Mouse (Mus musculus): ENCODE results near the gene Tbx1. TPM values are rescaled to one million over a fixed set of nuclear protein-coding genes. Genes with fewer than 3 reads are reported as not detected.

The Tbx1 gene
- polyA plus RNA-seq, 1 experiment from 2014 or later: 0.32 TPM

Other genes with a start within 250 kb of the Tbx1 start
- gene Tango2, start 242.6 kb downstream of the Tbx1 start, polyA plus RNA-seq (2015; fragmentation: Nextera tagmentation; extraction: Ambion mirVana): 28.3 and 31.6 TPM in 2 replicates
- 20.0 and 20.6 TPM in 2 replicates for gene Arvcf, start 242.5 kb downstream of the Tbx1 start, polyA plus RNA-seq (2015; fragmentation: Nextera tagmentation; extraction: Ambion mirVana)
- 29.8 and 30.6 TPM in 2 replicates for gene Txnrd2, start 164.3 kb downstream of the Tbx1 start, polyA plus RNA-seq (2015; fragmentation: Nextera tagmentation; extraction: Ambion mirVana)
- 107 and 123 TPM in 2 replicates for gene Comt, start 163.8 kb downstream of the Tbx1 start, polyA plus RNA-seq (2015; fragmentation: Nextera tagmentation; extraction: Ambion mirVana)
- gene Gnb1l, start 92.0 kb downstream of the Tbx1 start, polyA plus RNA-seq (2015; fragmentation: Nextera tagmentation; extraction: Ambion mirVana): 12.9 and 16.1 TPM in 2 replicates
- 2.2 and 3.0 TPM in 2 replicates for gene Rtl10, start 91.8 kb downstream of the Tbx1 start, polyA plus RNA-seq (2015; fragmentation: Nextera tagmentation; extraction: Ambion mirVana)
- 0.57 and 0.92 TPM in 2 replicates for gene Gp1bb, start 31.7 kb upstream of the Tbx1 start, polyA plus RNA-seq (2015; fragmentation: Nextera tagmentation; extraction: Ambion mirVana)
- 1.3 and 2.0 TPM in 2 replicates for gene Gm49601, start 35.8 kb upstream of the Tbx1 start, polyA plus RNA-seq (2015; fragmentation: Nextera tagmentation; extraction: Ambion mirVana)
- 10.4 and 12.0 TPM in 2 replicates for gene Sept5, start 39.3 kb upstream of the Tbx1 start, polyA plus RNA-seq (2015; fragmentation: Nextera tagmentation; extraction: Ambion mirVana)
- gene Cldn5, start 186.2 kb upstream of the Tbx1 start, polyA plus RNA-seq (2015; fragmentation: Nextera tagmentation; extraction: Ambion mirVana): 107 and 113 TPM in 2 replicates
- gene Ufd1, start 221.1 kb upstream of the Tbx1 start, polyA plus RNA-seq (2015; fragmentation: Nextera tagmentation; extraction: Ambion mirVana): 82.3 and 86.1 TPM in 2 replicates
- gene Cdc45, start 221.3 kb upstream of the Tbx1 start, polyA plus RNA-seq (2015; fragmentation: Nextera tagmentation; extraction: Ambion mirVana): 20.1 and 24.9 TPM in 2 replicates
- gene 2510002D24Rik, start 245.9 kb upstream of the Tbx1 start, polyA plus RNA-seq (2015; fragmentation: Nextera tagmentation; extraction: Ambion mirVana): 27.5 and 30.5 TPM in 2 replicates
- gene Gm28539, start 245.9 kb upstream of the Tbx1 start, polyA plus RNA-seq (2015; fragmentation: Nextera tagmentation; extraction: Ambion mirVana): not detected in 2 replicates

All from kidney, postnatal 0 days (tissue).